Mouse (Mus musculus) hindbrain, embryonic 16.5 days (tissue): ENCODE measurements at regions not wholly inside any gene's neighbourhood (a gene's known extent, or its start where the extent isn't known, plus 50 kb on each side); places are given as distances from the start of the nearest gene placed in this dataset.

Experiments
- ATAC-seq: fragments of 200-750 bp; cut with Nextera tagmentation; 2 replicates; pipeline ENCODE4 v1.8.0; 2017; ENCODE audit warnings: moderate TSS enrichment, moderate library complexity
- H3K27ac ChIP-seq: fragments of 300-500 bp; sonication (generic); 2 replicates; pipeline ENCODE4 v1.5.1; 2014; ENCODE audit warnings: low read depth, mild to moderate bottlenecking, control low read depth, low read length, moderate library complexity
- H3K27me3 ChIP-seq: fragments of 300-500 bp; sonication (generic); replicated peaks from 2 replicates; pipeline ENCODE4 v1.6.1; 2014; ENCODE audit warnings: low read length; ENCODE audit not compliant: control insufficient read depth, insufficient read depth
- H3K36me3 ChIP-seq: fragments of 300-500 bp; sonication (generic); 2 replicates; pipeline ENCODE4 v1.6.1; 2014; ENCODE audit warnings: mild to moderate bottlenecking, low read length, moderate library complexity, mixed read lengths; ENCODE audit not compliant: control insufficient read depth, insufficient read depth
- H3K4me1 ChIP-seq: fragments of 300-500 bp; sonication (generic); 2 replicates; pipeline ENCODE4 v1.6.1; 2014; ENCODE audit warnings: low read depth, low read length; ENCODE audit not compliant: control insufficient read depth, insufficient read depth
- H3K4me2 ChIP-seq: fragments of 300-500 bp; sonication (generic); 2 replicates; pipeline ENCODE4 v1.6.1; 2014; ENCODE audit warnings: mild to moderate bottlenecking, low read length, control low read depth, moderate library complexity
- H3K4me3 ChIP-seq: fragments of 300-500 bp; sonication (generic); 2 replicates; pipeline ENCODE4 v1.5.1; 2014; ENCODE audit warnings: mild to moderate bottlenecking, low read length, control low read depth, moderate library complexity
- H3K9ac ChIP-seq: fragments of 300-500 bp; sonication (generic); 2 replicates; pipeline ENCODE4 v1.6.1; 2014; ENCODE audit warnings: low read depth, mild to moderate bottlenecking, control low read depth, low read length, moderate library complexity
- H3K9me3 ChIP-seq: fragments of 300-500 bp; sonication (generic); 2 replicates; pipeline ENCODE4 v1.6.1; 2014; ENCODE audit warnings: mild to moderate bottlenecking, low read length, moderate library complexity; ENCODE audit not compliant: control insufficient read depth
- WGBS: fragments of 180-500 bp; shearing (Covaris S2); extraction: QIAGEN DNeasy Blood & Tissue Kit; methylation state at CpG from one replicate; pipeline ENCODE4 v1.1.7; 2014; 5-methylcytosine and 5-hydroxymethylcytosine counted together

GRCm38 (mm10) chr16:91173241-91173640 lies 52.0 kb upstream of the Olig2 start:
- Histone ChIP-seq H3K27me3 (peaks cover 47% of the 10 kb centered on the region), H3K27ac (no peak overlapping the region), H3K4me2 (peak overlapping the region; percentile 16; the same call in 1 of the 2 replicates), H3K36me3 (no peaks in the 10 kb centered on the region), H3K9ac (no peak overlapping the region), H3K4me1 (peaks cover 15% of the 10 kb centered on the region), H3K9me3 (no peaks in the 10 kb centered on the region), H3K4me3 (no peak overlapping the region)
- ATAC-seq = no peak
- 16% methylated on average over 15 of the region's 15 CpGs for WGBS

GRCm38 (mm10) chr16:91173870-91174278 lies 51.4 kb upstream of the Olig2 start:
- H3K9me3 ChIP-seq = no peaks in the 10 kb centered on the region
- no peak overlapping the region for H3K4me2 ChIP-seq
- H3K9ac ChIP-seq = no peak overlapping the region
- H3K36me3 ChIP-seq = no peaks in the 10 kb centered on the region
- peaks cover 45% of the 10 kb centered on the region for H3K27me3 ChIP-seq
- ATAC-seq = peak; percentile 86
- H3K27ac ChIP-seq = no peak overlapping the region
- peaks cover 15% of the 10 kb centered on the region for H3K4me1 ChIP-seq
- no peak overlapping the region for H3K4me3 ChIP-seq
- 9% methylated on average over 3 of the region's 3 CpGs for WGBS

GRCm38 (mm10) chr16:91174401-91174800 lies 50.9 kb upstream of the Olig2 start:
- H3K4me1 ChIP-seq = peaks cover 15% of the 10 kb centered on the region
- H3K4me3 ChIP-seq = no peak overlapping the region
- peaks cover 45% of the 10 kb centered on the region for H3K27me3 ChIP-seq
- peak; percentile 29; the same call in 1 of the 2 replicates for ATAC-seq
- 39% methylated on average over 4 of the region's 4 CpGs for WGBS
- 0 out of 2 replicates have a peak overlapping the region, but pooled peaks have one; percentile 16 for H3K27ac ChIP-seq
- H3K4me2 ChIP-seq = no peak overlapping the region
- H3K9ac ChIP-seq = no peak overlapping the region
- H3K36me3 ChIP-seq = no peaks in the 10 kb centered on the region
- H3K9me3 ChIP-seq = no peaks in the 10 kb centered on the region
